Mouse (Mus musculus) hindbrain, postnatal 0 days (tissue): Measurements from ENCODE around the gene Gm20388. TPM values are rescaled to one million over a fixed set of nuclear protein-coding genes. Genes with fewer than 3 reads are reported as not detected.

Experiments
- ATAC-seq: fragments of 200-750 bp; cut with Nextera tagmentation; 2 replicates; pipeline ENCODE4 v1.8.0; 2017; ENCODE audit warnings: mild to moderate bottlenecking, moderate TSS enrichment, moderate library complexity
- DNase-seq: peaks from one replicate; pipeline ENCODE4 v3.0.0-alpha.2; 2015; ENCODE audit warnings: low spot score
- H3K27ac ChIP-seq: fragments of 300-500 bp; sonication (generic); 2 replicates; pipeline ENCODE4 v1.5.1; 2014; ENCODE audit warnings: mild to moderate bottlenecking
- H3K27me3 ChIP-seq: fragments of 300-500 bp; sonication (generic); 2 replicates; pipeline ENCODE4 v1.6.1; 2014; ENCODE audit warnings: low read length, mixed read lengths; ENCODE audit not compliant: insufficient read depth
- H3K36me3 ChIP-seq: fragments of 300-500 bp; sonication (generic); 2 replicates; pipeline ENCODE4 v1.6.1; 2014; ENCODE audit warnings: low read length, mixed read lengths; ENCODE audit not compliant: insufficient read depth
- H3K4me1 ChIP-seq: fragments of 300-500 bp; sonication (generic); 2 replicates; pipeline ENCODE4 v1.6.1; 2014; ENCODE audit warnings: antibody characterized with exemption, low read length, mixed read lengths; ENCODE audit not compliant: insufficient read depth
- H3K4me2 ChIP-seq: fragments of 300-500 bp; sonication (generic); 2 replicates; pipeline ENCODE4 v1.6.1; 2014; ENCODE audit warnings: low read depth, mild to moderate bottlenecking, low read length, moderate library complexity, mixed read lengths
- H3K4me3 ChIP-seq: fragments of 300-500 bp; sonication (generic); 2 replicates; pipeline ENCODE4 v1.5.1; 2014; ENCODE audit warnings: low read length
- H3K9ac ChIP-seq: fragments of 300-500 bp; sonication (generic); replicated peaks from 2 replicates; pipeline ENCODE4 v1.6.1; 2014; ENCODE audit warnings: mild to moderate bottlenecking, low read length, moderate library complexity, mixed read lengths
- H3K9me3 ChIP-seq: fragments of 300-500 bp; sonication (generic); 2 replicates; pipeline ENCODE4 v1.6.1; 2016; ENCODE audit warnings: low read length, mixed read lengths
- CTCF ChIP-seq: IDR thresholded peaks from 2 replicates; pipeline ENCODE4 v1.5.1; 2016; ENCODE audit warnings: antibody characterized with exemption, control low read depth, low read depth
- whole genome bisulfite sequencing: fragments of 180-500 bp; shearing (Covaris S2); extraction: QIAGEN DNeasy Blood & Tissue Kit; methylation state at CpG from one replicate; pipeline ENCODE4 v1.1.7; 2014; 5-methylcytosine and 5-hydroxymethylcytosine counted together
- polyA plus RNA-seq: library from polyadenylated mRNA; unstranded; fragments of >200 nt; fragmentation: Nextera tagmentation; extraction: Ambion mirVana; gene quantifications from 2 replicates; pipeline ENCODE4 v1.2.1, GENCODE M21; 2015
- total RNA-seq: library from RNA; depleted of rRNA; stranded (reverse); fragments of >200 nt; gene quantifications from 2 replicates; pipeline ENCODE4 v1.2.3, GENCODE M21; 2014

Gm20388 gene
- total and polyA plus RNA-seq, 2 experiments from 2014 or later, result 71.3 TPM; not detected in 1

DNA sequence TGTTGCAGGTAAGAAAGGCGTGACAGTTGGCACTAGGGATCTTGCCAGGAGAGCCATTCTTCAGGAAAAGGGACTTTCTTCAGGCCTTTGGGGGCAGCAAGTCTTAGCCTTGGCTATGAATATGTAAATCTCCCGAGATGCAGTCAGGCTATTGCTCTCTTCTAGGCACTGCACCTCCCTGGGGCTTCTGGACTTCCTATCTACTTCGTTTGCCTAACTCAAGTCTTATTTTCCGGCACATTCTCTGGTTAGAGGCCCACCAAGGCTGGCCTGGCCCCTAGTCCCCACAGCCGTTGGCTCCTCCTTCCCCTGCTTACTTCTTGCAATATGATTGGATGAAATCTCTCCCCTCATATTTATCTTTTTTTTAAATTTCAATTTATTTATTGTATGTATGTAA, 4178.4 kb downstream of the Gm20388 start:
- H3K27ac ChIP-seq, result no peak overlapping the region
- ATAC-seq (no peak), DNase-seq (no peak)
- no peak overlapping the region for H3K9ac ChIP-seq
- no peaks in the 10 kb centered on the region for H3K4me1 ChIP-seq
- H3K4me2 ChIP-seq, result no peak overlapping the region
- H3K4me3 ChIP-seq, result no peak overlapping the region
- H3K27me3 ChIP-seq, result no peaks in the 10 kb centered on the region
- TF ChIP-seq CTCF, result no peak
- 88% methylated on average over 5 of the region's 5 CpGs for WGBS
- no peaks in the 10 kb centered on the region for H3K9me3 ChIP-seq
- H3K36me3 ChIP-seq, result no peaks in the 10 kb centered on the region

DNA sequence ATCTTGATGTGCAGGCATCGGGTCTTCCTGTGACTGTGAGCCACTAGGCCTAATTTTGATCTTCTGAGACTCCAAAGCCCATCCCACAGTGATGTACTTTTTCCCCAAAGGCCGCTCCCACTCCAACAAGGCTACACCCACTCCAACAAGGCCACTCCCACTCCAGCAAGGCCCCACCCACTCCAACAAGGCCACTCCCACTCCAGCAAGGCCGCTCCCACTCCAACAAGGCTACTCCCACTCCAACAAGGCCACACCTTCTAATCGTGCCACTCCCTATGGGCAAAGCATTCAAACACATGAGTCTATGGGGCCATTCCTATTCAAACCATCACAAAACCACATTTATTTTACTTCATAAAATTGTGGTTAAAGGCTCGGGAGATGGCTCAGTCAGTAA, 4179.8 kb downstream of the Gm20388 start:
- Histone ChIP-seq H3K9me3 (no peaks in the 10 kb centered on the region), H3K4me1 (no peaks in the 10 kb centered on the region), H3K27ac (no peak overlapping the region), H3K9ac (no peak overlapping the region), H3K4me2 (no peak overlapping the region), H3K36me3 (no peaks in the 10 kb centered on the region), H3K27me3 (no peaks in the 10 kb centered on the region), H3K4me3 (no peak overlapping the region)
- 92% methylated on average over 5 of the region's 5 CpGs for WGBS
- DNase-seq (no peak), ATAC-seq (no peak)
- TF ChIP-seq CTCF, result no peak

DNA sequence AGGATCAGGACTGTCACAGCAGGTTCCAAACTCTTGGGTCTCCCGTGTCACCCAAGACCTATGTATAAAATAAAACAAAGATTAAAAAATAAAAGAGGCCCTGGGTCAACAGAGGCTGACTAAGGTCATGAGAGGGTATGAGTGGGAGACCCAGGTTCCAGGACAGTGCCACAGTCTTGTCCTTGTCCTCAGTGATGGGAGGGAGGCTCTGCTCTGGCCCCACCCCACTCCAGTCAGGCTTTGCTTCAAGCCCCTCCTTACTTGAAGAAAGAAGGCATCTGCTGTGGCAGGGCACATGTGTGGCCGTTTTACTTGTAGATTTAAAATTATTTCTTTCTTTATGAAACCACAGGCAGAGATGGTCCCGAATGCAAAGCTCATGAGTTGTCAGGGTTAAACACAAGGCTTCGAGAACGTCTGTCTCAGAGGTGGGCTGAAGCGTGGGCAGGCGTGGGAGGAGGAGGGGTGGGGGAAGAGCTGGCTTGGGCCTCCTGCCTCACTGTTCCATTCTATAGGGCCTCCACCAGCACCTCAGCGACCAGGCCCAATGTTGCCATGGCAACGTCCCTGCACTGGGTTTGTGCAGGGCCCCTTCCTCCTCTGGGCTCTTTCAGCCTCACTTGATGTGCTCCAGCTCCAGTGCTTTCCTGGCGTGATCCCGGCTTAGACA, 4188.4 kb downstream of the Gm20388 start:
- no peak overlapping the region for H3K9ac ChIP-seq
- 16% methylated on average over 11 of the region's 11 CpGs for WGBS
- H3K27me3 ChIP-seq, result no peaks in the 10 kb centered on the region
- no peak for TF ChIP-seq CTCF
- H3K4me3 ChIP-seq, result no peak overlapping the region
- H3K27ac ChIP-seq, result peak overlapping the region; percentile 8; the same call in 1 of the 2 replicates
- peak; percentile 82 for ATAC-seq
- no peaks in the 10 kb centered on the region for H3K9me3 ChIP-seq
- DNase-seq, result peak; percentile 77
- H3K4me2 ChIP-seq, result no peak overlapping the region
- no peaks in the 10 kb centered on the region for H3K4me1 ChIP-seq
- H3K36me3 ChIP-seq, result no peaks in the 10 kb centered on the region

DNA sequence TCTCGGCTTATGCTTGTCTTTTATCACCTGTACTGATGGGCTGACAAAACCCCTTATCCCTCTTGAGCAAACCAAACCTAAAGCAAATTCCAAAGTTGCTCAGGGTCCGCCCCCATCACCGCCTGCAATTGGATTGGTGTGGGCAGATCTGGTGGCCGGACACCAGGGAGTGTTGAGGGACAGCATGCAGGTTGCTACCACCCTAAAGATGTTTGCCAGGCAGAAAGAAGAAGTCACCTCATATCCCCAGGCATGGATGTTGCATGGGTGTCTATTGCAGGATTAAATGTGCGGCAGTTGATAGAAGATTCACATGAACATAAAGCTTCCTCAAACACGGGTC, 4189.0 kb downstream of the Gm20388 start:
- WGBS, result 56% methylated on average over 6 of the region's 6 CpGs
- Histone ChIP-seq H3K9ac (no peak overlapping the region), H3K4me1 (no peaks in the 10 kb centered on the region), H3K27me3 (no peaks in the 10 kb centered on the region), H3K4me2 (no peak overlapping the region), H3K4me3 (no peak overlapping the region), H3K36me3 (no peaks in the 10 kb centered on the region), H3K27ac (no peak overlapping the region), H3K9me3 (no peaks in the 10 kb centered on the region)
- DNase-seq (no peak), ATAC-seq (no peak)
- no peak for TF ChIP-seq CTCF

DNA sequence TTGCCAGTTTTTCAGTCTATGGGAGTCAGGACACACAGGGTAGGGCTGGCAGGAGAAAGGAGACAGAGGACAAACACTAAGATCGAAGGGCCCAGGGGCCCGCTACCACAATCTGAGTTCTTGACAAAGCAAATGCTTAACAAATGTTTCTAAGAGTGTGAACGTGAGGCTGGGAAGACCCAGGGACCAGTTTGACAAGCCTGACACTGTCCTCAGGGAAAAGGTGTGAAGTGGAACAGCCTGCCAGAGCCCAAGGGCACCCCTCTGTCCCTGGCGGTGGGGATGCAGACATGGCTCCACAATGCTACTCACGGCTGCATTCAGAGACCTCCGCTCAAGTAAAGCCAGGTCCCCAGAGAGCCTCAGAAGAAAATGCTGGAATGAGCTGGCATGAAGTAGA, 4195.2 kb downstream of the Gm20388 start:
- ATAC-seq (no peak), DNase-seq (peak; percentile 19)
- Histone ChIP-seq H3K4me3 (no peak overlapping the region), H3K9me3 (no peaks in the 10 kb centered on the region), H3K27ac (no peak overlapping the region), H3K27me3 (no peaks in the 10 kb centered on the region), H3K4me1 (0 out of 2 replicates have a peak, but pooled peaks cover 5% of the 10 kb centered on the region), H3K9ac (no peak overlapping the region), H3K4me2 (no peak overlapping the region), H3K36me3 (no peaks in the 10 kb centered on the region)
- 60% methylated on average over 6 of the region's 6 CpGs for WGBS
- no peak for TF ChIP-seq CTCF

DNA sequence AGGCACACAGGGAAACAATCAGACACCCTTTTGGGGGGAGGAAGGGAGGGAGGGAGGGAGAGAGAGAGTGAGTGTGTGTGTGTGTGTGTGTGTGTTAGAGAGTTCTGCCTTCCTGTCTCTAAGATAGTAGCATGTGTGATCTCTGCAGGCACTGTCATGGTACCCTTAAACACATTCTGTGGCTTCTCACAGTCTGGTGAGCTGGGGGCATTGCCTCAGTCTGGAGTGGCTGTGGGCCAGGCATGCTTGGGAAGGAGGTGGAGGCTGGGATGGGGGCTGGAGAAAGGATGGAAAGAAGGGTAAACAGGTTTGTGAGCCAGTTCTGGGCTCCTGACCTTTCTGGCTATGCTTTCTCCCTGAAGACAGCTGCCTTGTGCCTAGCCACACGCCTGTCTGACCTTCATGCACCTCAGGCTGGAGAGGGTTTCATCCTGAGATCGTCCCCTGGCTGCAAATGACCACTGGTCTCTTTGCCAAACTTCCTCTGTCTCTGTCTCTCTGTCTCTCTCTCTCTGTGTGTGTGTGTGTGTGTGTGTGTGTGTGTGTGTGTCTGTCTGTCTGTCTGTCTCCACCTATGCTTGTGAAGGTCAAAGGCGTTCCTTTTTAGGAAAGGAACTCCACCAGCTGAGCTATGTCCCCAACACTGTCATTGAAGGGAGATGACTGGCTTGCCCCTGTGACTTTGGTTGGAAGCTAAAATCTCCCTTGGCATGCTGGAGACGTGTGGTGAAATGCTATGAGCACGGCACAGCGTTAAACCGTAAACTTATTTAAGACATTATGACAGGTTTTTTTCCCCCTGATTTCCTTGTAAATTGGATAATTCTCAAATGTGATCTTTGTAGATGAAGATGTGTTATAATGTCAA, 4195.9 kb downstream of the Gm20388 start:
- Histone ChIP-seq H3K27me3 (no peaks in the 10 kb centered on the region), H3K9ac (no peak overlapping the region), H3K36me3 (no peaks in the 10 kb centered on the region), H3K4me1 (0 out of 2 replicates have a peak, but pooled peaks cover 5% of the 10 kb centered on the region), H3K4me2 (no peak overlapping the region), H3K27ac (no peak overlapping the region), H3K9me3 (no peaks in the 10 kb centered on the region), H3K4me3 (no peak overlapping the region)
- no peak for TF ChIP-seq CTCF
- ATAC-seq (no peak), DNase-seq (no peak)
- 80% methylated on average over 7 of the region's 7 CpGs for WGBS

DNA sequence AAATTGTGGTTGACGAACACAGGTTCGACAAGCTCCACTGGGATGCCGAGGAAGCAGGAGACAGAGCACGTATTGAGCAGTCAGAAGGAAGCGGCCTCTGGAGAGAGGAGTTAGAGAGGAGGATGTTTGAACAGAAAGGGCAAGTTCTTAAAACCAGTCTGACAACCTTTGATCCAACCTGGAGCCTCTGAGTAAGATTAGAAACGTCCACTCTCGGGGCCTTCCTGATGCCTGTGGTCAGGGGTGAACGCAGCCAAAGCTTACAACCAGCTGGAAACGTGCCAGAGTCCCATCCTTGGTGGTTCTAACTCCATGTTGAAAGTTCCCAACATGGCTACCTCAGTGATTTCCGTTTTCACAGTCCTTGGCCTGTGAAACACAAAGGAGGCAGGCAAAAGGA, 4202.5 kb downstream of the Gm20388 start:
- H3K36me3 ChIP-seq, result no peaks in the 10 kb centered on the region
- H3K27ac ChIP-seq, result no peak overlapping the region
- no peaks in the 10 kb centered on the region for H3K27me3 ChIP-seq
- H3K4me1 ChIP-seq, result no peaks in the 10 kb centered on the region
- H3K9ac ChIP-seq, result no peak overlapping the region
- no peak overlapping the region for H3K4me3 ChIP-seq
- H3K4me2 ChIP-seq, result no peak overlapping the region
- DNase-seq (no peak), ATAC-seq (no peak)
- WGBS, result 82% methylated on average over 10 of the region's 10 CpGs
- no peaks in the 10 kb centered on the region for H3K9me3 ChIP-seq
- TF ChIP-seq CTCF, result no peak
